Mouse (Mus musculus) midbrain, embryonic 11.5 days (tissue): Measurements from ENCODE around the gene Fam92b. TPM values are rescaled to one million over a fixed set of nuclear protein-coding genes. Genes with fewer than 3 reads are reported as not detected.
A peak's percentile ranks its signal among the peaks of the same experiment; 100 is the strongest.

Source experiments
- ATAC-seq: fragments of 200-750 bp; cut with Nextera tagmentation; 2 replicates; pipeline ENCODE4 v1.8.0; 2017; ENCODE audit warnings: moderate TSS enrichment, moderate library complexity; ENCODE audit not compliant: low FRiP score
- DNase-seq: peaks from one replicate; pipeline ENCODE4 v3.0.0; 2015; ENCODE audit warnings: low spot score; ENCODE audit errors: missing footprints
- H3K27ac ChIP-seq: fragments of 300-500 bp; sonication (generic); 2 replicates; pipeline ENCODE4 v1.5.1; 2014; ENCODE audit warnings: low read depth, low read length
- H3K27me3 ChIP-seq: fragments of 300-500 bp; sonication (generic); 2 replicates; pipeline ENCODE4 v1.6.1; 2014; ENCODE audit warnings: mild to moderate bottlenecking, low read length, moderate library complexity, mixed read lengths; ENCODE audit not compliant: control insufficient read depth, insufficient read depth
- H3K36me3 ChIP-seq: fragments of 300-500 bp; sonication (generic); 2 replicates; pipeline ENCODE4 v1.6.1; 2014; ENCODE audit warnings: mild to moderate bottlenecking, low read length, moderate library complexity, mixed read lengths; ENCODE audit not compliant: control insufficient read depth, insufficient read depth
- H3K4me1 ChIP-seq: fragments of 300-500 bp; sonication (generic); 2 replicates; pipeline ENCODE4 v1.6.1; 2014; ENCODE audit warnings: low read length; ENCODE audit not compliant: control insufficient read depth, insufficient read depth
- H3K4me2 ChIP-seq: fragments of 300-500 bp; sonication (generic); 2 replicates; pipeline ENCODE4 v1.6.1; 2014; ENCODE audit warnings: mild to moderate bottlenecking, moderate library complexity
- H3K4me3 ChIP-seq: fragments of 300-500 bp; sonication (generic); 2 replicates; pipeline ENCODE4 v1.5.1; 2014; ENCODE audit warnings: low read depth, low read length
- H3K9ac ChIP-seq: fragments of 300-500 bp; sonication (generic); 2 replicates; pipeline ENCODE4 v1.6.1; 2014; ENCODE audit warnings: low read length
- H3K9me3 ChIP-seq: fragments of 300-500 bp; sonication (generic); 2 replicates; pipeline ENCODE4 v1.6.1; 2016; ENCODE audit warnings: low read length; ENCODE audit not compliant: control insufficient read depth
- WGBS: fragments of 180-500 bp; shearing (Covaris S2); extraction: QIAGEN DNeasy Blood & Tissue Kit; methylation state at CpG from one replicate; pipeline ENCODE4 v1.1.7; 2014; 5-methylcytosine and 5-hydroxymethylcytosine counted together
- polyA plus RNA-seq: library from polyadenylated mRNA; unstranded; fragments of >200 nt; fragmentation: Nextera tagmentation; extraction: Ambion mirVana; gene quantifications from 2 replicates; pipeline ENCODE4 v1.2.1, GENCODE M21; 2014

Gene Fam92b
- polyA plus RNA-seq, 1 experiment from 2014 or later: 2.4 TPM

- Histone ChIP-seq H3K27ac (no peak overlapping the region), H3K9me3 (no peaks in the 10 kb centered on the region), H3K4me2 (no peak overlapping the region), H3K36me3 (no peaks in the 10 kb centered on the region), H3K4me3 (no peak overlapping the region), H3K4me1 (peaks cover 28% of the 10 kb centered on the region), H3K9ac (no peak overlapping the region; the same call in 1 of the 2 replicates), H3K27me3 (no peaks in the 10 kb centered on the region)
- DNase-seq: no peak
- WGBS: 45% methylated on average over 9 of the region's 9 CpGs
- no peak for ATAC-seq
Observed at GRCm38 (mm10) chr8:120184366-120184765, 7.1 kb upstream of the Fam92b start.

GRCm38 (mm10) chr8:120181861-120182414 is 4.7 kb upstream of the Fam92b start:
- H3K4me3 ChIP-seq: no peak overlapping the region
- no peak overlapping the region for H3K27ac ChIP-seq
- H3K4me1 ChIP-seq: peaks cover 51% of the 10 kb centered on the region
- 79% methylated on average over 4 of the region's 4 CpGs for WGBS
- DNase-seq (no peak), ATAC-seq (no peak)
- H3K4me2 ChIP-seq: no peak overlapping the region
- no peaks in the 10 kb centered on the region for H3K36me3 ChIP-seq
- H3K9me3 ChIP-seq: no peaks in the 10 kb centered on the region
- no peaks in the 10 kb centered on the region for H3K27me3 ChIP-seq
- no peak overlapping the region for H3K9ac ChIP-seq

- Histone ChIP-seq H3K27me3 (no peaks in the 10 kb centered on the region), H3K4me1 (peaks cover 54% of the 10 kb centered on the region), H3K36me3 (no peaks in the 10 kb centered on the region), H3K9me3 (no peaks in the 10 kb centered on the region), H3K9ac (no peak overlapping the region), H3K27ac (no peak overlapping the region), H3K4me2 (no peak overlapping the region), H3K4me3 (no peak overlapping the region)
- WGBS: 88% methylated on average over 5 of the region's 5 CpGs
- no peak for DNase-seq
- ATAC-seq: no peak
Observed at GRCm38 (mm10) chr8:120181274-120181673, 4.0 kb upstream of the Fam92b start.

GRCm38 (mm10) chr8:120180445-120180970 is 3.2 kb upstream of the Fam92b start:
- WGBS: 60% methylated on average over 7 of the region's 7 CpGs
- H3K9ac ChIP-seq: no peak overlapping the region; the same call in 1 of the 2 replicates
- DNase-seq: no peak

GRCm38 (mm10) chr8:120179027-120179431 is 1.8 kb upstream of the Fam92b start:
- Histone ChIP-seq H3K9ac (peak overlapping the region; percentile 30; the same call in 1 of the 2 replicates), H3K4me1 (peaks cover 38% of the 10 kb centered on the region)

More at GRCm38 (mm10) chr8:120180445-120180970, 3.2 kb upstream of the Fam92b start:
- Histone ChIP-seq H3K9me3 (no peaks in the 10 kb centered on the region), H3K36me3 (no peaks in the 10 kb centered on the region), H3K4me3 (no peak overlapping the region), H3K4me2 (no peak overlapping the region), H3K27me3 (no peaks in the 10 kb centered on the region), H3K4me1 (peaks cover 50% of the 10 kb centered on the region), H3K27ac (no peak overlapping the region)
- no peak for ATAC-seq

GRCm38 (mm10) chr8:120178124-120178514 is 853 bp upstream of the Fam92b start:
- H3K4me2 ChIP-seq: peak overlapping the region; percentile 43

More at GRCm38 (mm10) chr8:120179027-120179431, 1.8 kb upstream of the Fam92b start:
- Histone ChIP-seq H3K27me3 (peaks cover 9% of the 10 kb centered on the region), H3K4me2 (peak overlapping the region; percentile 28; the same call in 1 of the 2 replicates), H3K36me3 (no peaks in the 10 kb centered on the region), H3K27ac (no peak overlapping the region), H3K4me3 (peak overlapping the region; percentile 11; the same call in 1 of the 2 replicates), H3K9me3 (no peaks in the 10 kb centered on the region)
- peak; percentile 28 for ATAC-seq
- peak; percentile 100 for DNase-seq
- 1% methylated on average over 10 of the region's 10 CpGs for WGBS

GRCm38 (mm10) chr8:120176605-120177004 is 661 bp downstream of the Fam92b start:
- no peak for DNase-seq
- ATAC-seq: no peak; the same call in 1 of the 2 replicates
- Histone ChIP-seq H3K9me3 (no peaks in the 10 kb centered on the region), H3K4me3 (no peak overlapping the region), H3K27me3 (peaks cover 9% of the 10 kb centered on the region), H3K4me1 (peaks cover 37% of the 10 kb centered on the region), H3K9ac (peak overlapping the region; percentile 36; the same call in 1 of the 2 replicates), H3K36me3 (no peaks in the 10 kb centered on the region), H3K27ac (peak overlapping the region; percentile 95), H3K4me2 (peak overlapping the region; percentile 43)
- WGBS: 4% methylated on average over 4 of the region's 4 CpGs

More at GRCm38 (mm10) chr8:120178124-120178514, 853 bp upstream of the Fam92b start:
- Histone ChIP-seq H3K4me1 (peaks cover 37% of the 10 kb centered on the region), H3K4me3 (peak overlapping the region; percentile 10; the same call in 1 of the 2 replicates), H3K9me3 (no peaks in the 10 kb centered on the region), H3K36me3 (no peaks in the 10 kb centered on the region), H3K9ac (peak overlapping the region; percentile 2; the same call in 1 of the 2 replicates), H3K27ac (peak overlapping the region; percentile 95), H3K27me3 (peaks cover 9% of the 10 kb centered on the region)
- ATAC-seq: peak; percentile 1
- 3% methylated on average over 10 of the region's 10 CpGs for WGBS
- DNase-seq: peak; percentile 92

- H3K4me2 ChIP-seq: no peak overlapping the region
- H3K9ac ChIP-seq: no peak overlapping the region
- no peaks in the 10 kb centered on the region for H3K9me3 ChIP-seq
- H3K36me3 ChIP-seq: no peaks in the 10 kb centered on the region
- peaks cover 34% of the 10 kb centered on the region for H3K4me1 ChIP-seq
- ATAC-seq: no peak
- WGBS: 52% methylated on average over 18 of the region's 18 CpGs
- no peak for DNase-seq
- peaks cover 9% of the 10 kb centered on the region for H3K27me3 ChIP-seq
- H3K27ac ChIP-seq: no peak overlapping the region; the same call in 1 of the 2 replicates
- H3K4me3 ChIP-seq: no peak overlapping the region
Observed at GRCm38 (mm10) chr8:120174606-120175005, 2.7 kb downstream of the Fam92b start.

- peaks cover 9% of the 10 kb centered on the region for H3K27me3 ChIP-seq
- H3K4me2 ChIP-seq: no peak overlapping the region
- WGBS: 63% methylated on average over 1 of the region's 1 CpGs
- no peaks in the 10 kb centered on the region for H3K36me3 ChIP-seq
- no peak overlapping the region for H3K4me3 ChIP-seq
- H3K4me1 ChIP-seq: peaks cover 26% of the 10 kb centered on the region
- no peak for ATAC-seq
- H3K9me3 ChIP-seq: no peaks in the 10 kb centered on the region
- H3K9ac ChIP-seq: no peak overlapping the region
- DNase-seq: no peak
- H3K27ac ChIP-seq: no peak overlapping the region
Observed at GRCm38 (mm10) chr8:120173195-120173594, 4.1 kb downstream of the Fam92b start.
